Mouse (Mus musculus) MEL-GATA-1-ER (cell line): ENCODE measurements around the gene Max.

Source experiments
- DNase-seq: peaks from one replicate; pipeline ENCODE4 v3.0.0-alpha.2; 2012; ENCODE audit warnings: low read depth; ENCODE audit errors: extremely low read depth

Max gene

DNA sequence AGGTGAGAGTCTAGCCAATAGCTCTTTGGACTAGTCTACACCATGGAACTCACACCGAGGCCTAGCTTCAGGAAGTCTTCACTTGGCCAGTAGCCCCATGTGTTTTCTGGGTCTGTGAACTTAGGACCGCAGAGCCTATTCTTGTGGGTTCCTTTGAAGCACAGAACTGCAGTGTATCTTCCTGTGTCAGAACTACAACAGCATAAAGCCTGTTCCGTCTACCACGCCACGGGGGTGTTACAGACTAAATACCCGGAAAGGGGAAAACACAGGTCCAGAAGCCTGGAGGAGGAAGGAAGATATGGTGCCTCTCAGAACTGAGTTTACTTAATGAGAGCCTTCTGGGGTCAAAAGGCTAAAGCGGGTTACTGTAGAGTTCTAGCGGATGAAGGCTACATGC is 38.9 kb downstream of the Max start:
- no peak for DNase-seq

DNA sequence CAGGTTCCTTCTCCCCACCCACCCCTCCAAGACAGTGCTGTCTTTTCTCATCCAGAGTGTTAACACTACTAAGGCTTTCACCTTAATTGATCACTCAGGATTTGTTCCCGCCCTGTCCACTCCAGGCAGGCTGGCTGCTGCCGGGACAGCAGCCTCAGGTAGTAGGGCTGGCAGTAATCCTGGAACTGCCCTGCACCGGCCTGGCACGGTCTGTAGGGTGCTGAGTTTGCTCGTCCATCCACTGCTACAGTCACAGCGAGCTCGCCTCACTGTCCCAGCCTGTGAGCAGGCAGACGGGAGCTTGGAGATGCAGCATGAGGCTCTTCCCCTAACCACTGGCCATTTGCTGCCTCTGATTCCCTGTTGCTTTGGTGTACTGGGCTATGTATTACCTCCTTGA is 41.0 kb downstream of the Max start:
- no peak for DNase-seq

DNA sequence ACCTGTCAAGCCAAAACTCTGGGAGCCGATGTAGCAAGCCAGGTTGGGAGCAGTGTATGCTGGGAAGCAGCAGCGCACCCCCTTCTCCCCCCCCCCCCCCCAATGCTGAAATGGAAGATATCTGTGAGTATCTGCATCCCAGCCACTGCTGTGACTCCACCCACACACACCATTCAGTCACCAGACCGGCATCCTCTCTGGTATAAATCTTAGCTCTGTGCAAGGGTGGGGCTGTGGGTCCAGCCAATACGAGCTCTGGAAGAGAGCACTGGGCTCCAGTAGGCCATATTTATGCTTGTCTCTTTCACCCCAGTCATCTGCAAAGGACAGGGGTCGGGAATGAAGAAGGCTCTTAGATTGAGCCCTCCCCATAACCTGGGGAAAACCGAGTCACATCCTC is 41.6 kb downstream of the Max start:
- DNase-seq = no peak

DNA sequence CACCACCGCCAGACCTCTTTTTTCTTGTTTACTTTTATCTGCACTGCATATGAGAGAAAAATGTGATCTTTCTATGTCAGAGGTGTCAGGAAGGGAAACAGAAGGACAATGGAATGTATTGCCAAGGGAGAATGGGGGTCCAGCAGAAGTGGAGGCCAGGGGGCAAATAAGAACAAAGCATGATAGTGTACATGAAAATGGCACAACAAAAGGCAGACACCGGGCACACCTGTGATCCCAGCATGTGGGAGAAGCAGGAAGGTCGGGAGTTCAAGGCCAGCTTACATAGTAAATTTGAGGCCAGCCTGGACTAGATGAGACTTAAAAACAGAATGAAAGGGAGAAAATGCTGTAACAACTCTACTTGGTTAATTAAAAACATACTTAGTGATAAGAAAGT is 43.1 kb downstream of the Max start:
- DNase-seq = no peak

DNA sequence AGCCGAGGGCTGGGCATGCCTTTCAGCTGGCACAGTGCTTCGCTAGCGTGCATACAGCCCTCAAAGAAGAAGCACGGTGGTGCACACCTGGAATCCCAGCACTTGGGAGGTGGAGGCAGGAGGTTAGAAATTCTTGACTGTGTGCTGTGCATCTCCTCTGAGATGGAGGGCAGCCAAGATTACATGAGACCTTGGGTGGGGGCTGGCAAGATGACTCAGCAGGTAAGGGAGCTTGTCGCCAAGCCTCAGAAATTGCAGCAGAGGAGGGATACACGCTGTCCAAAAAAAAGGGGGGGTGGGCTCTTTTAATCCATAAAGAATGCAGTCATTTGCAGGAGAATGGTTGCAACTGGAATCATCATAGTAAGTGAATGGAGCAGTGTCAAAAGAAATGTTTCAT is 43.9 kb downstream of the Max start:
- no peak for DNase-seq

DNA sequence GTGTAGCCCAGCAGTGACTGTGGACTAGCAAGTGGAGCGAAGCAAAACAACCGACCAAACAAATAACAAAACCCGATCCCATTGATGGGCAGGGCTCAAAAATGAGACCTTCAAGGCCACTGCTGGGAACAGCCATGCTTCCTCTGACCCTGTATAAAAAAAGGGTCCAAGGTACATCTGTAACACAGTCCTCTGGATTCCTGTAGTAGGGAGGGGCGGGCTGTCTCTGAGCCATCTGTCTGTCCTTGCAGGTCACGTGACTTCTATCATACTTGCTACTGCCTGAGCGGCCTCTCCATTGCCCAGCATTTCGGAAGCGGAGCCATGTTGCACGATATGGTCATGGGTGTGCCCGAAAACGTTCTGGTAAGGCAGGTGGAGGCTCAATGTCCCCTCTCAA is 45.8 kb downstream of the Max start:
- DNase-seq = no peak

DNA sequence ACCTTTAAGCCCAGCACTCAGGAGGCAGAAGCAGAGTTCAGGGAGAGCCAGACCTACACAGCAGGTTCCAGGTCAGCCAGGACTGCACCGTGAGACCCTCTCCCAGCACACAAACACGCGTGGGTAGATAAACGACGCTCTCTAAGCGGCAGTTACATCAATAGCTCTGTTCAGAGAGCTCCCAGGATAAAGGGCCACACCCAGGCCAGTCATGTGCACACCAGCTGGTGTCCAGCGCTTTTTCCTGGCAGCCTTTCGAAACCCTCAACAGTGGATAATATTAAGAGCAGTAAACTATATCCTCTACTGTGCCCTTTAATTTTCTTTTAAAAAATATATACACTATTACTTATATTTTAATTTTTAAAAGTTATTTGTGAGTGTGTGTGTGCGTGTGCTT is 49.8 kb downstream of the Max start:
- no peak for DNase-seq

DNA sequence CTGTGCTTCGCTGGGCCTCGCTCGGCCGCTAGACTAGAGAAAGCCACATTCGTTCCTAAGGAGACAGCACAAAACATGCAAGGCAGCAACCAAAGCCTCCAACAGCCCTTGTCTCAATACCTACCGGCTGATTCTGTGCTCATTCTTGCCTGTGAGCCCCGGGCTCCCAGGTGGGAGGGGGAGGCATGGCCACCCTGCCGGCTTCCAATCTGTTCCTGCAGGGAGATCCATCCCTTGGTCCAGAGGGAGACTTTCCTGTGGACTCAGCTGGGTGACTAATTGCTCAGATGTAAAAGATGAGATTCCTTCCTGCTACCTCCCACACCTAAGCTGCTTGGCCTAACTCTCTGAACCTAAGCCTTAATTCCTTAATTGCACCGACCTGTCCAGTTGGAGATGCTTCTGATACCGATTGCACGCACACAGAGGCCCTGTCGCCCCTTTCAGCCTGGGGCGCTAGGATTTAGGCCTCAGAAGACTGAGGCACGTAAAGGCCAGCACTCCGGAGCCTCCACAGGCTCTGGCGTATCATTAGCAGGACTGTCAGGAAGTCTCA is 50.8 kb downstream of the Max start:
- DNase-seq = no peak

DNA sequence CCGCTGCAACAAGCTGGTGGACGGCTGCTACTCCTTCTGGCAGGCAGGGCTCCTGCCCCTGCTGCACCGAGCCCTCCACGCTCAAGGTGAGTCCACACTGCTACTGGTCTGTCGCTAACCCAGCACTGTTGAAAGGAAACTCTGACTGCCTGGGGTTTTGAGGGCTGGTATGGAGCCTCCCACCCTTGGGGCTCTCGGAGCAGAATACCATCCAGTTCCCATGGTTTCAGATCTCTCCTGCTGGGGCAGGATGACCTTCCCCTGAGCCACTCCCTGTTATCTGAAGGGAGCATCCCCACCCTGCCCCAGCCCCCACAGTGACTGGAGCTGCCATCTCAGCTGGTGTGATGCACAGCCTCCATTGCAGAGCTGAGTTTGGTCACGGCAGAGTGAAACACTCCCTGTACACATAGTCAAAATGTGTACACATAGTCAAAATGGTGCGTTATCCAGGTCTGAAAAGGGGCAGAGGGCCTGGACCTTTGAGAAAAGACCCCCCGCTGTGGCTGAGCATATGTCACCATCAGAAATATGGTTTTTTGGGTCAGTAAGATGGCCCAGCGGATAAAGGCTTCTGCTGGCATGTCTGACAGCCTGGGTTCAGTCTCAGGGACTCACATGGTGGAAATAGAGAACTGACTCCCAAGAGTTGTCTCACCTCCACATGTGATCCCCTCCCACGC is 51.6 kb downstream of the Max start:
- DNase-seq = peak; percentile 10

DNA sequence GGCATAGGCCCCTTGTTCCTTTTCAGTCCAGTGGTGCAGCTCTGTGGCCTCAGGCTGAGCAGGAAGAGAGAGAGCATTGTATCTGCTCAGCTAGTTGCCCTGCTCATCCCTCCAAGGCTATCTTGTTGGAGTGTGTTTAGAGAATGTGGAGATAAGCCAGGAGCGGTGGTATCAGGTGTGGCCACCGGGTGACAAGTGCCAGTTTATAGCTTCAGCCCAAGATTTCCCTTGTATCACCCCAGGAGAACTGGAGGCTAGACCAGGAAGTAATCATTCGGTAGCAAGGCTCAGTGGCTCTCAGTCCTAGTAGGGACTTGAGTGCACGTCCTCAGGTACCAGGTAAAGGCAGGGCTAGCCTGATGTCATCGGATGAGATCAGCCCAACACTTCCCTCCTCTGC is 52.8 kb downstream of the Max start:
- DNase-seq = peak; percentile 71

DNA sequence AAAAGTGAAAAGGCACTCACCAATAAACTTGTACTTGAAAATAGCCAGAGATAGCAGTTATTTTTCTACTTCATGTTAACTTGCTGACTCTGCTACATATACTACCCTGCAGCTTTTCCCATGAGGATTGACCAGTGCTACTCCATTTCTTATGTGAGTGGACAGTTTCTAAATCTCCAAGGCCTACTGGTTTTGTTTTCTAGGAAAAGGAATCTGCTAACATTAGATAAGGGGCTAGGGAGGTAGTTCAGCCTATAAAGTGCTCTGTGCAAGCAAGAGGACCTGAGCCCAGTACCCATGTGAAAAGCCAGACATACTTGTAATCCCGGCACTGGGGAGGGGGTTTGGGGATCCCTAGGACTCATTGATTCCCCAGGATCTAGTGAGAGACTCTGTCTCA is 55.7 kb downstream of the Max start:
- no peak for DNase-seq

DNA sequence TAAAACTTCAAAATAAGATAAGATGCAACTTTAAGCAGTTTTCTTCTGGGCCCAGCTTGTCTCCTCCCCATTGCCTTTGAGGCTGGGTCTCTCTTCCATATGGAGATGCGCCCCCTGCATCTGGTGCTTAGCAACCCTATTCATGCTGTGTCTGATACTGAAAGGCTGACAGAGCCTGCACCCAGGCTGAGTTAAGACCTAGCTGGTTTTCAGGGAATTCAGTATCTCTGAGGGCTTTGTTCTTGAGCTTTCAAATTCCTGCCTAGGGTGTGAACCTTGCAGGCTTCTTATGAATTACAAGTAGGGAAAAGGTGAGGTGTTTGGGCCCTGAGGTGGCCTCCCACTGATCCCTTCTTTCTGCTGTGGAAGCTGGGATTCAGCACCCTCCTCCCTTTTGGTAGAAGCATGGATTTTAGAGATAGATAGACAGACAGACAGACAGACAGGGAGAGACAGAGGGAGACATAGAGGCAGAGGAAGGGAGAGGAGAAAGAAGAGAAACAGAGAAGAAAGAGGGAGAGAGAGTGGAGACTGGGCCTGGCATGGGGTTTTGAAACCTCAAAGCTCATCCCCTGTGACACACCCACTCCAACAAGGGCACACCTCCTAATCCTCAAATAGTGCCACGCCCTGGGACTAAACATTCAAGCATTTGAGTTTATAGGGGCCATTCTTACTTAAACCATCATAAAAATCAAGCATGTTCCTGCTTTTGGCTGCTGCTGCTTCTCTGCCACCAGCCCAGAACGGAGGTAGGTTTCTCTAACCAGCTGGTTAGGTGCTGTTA is 60.3 kb downstream of the Max start:
- DNase-seq = no peak

DNA sequence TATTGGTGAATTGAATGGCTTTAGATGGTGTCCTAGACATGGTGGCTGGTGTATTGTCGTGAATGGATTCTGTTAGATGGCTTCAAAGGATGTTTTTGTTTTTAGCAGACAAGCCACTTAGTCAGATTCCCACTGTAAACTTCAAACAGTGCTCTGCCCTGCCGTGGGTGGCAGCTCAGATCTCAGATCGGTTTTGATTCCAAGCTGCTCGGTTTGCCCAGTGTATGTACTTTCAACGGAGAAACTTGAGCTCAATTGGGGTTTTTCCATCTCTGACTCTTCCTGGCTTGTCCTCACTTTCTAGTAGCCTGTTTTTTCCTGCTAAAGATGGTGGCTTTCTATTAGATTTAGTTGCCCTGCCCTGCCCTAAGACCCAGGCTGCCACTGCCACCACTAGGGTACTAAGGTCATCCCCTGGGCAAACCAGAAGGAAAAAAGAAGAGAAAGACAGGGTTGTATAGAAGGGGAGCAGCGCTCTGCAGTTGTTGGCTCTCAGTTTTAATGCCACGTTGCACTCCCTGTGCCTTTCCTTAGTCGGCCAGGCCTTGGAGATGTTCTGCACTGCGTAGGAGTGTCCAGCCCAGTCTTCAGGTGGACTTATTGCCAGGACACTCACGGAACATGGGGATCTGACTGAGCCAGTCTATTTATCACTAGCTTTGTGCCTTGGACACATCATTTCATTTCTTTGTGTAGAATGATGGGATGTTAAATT is 62.6 kb downstream of the Max start:
- DNase-seq = no peak

DNA sequence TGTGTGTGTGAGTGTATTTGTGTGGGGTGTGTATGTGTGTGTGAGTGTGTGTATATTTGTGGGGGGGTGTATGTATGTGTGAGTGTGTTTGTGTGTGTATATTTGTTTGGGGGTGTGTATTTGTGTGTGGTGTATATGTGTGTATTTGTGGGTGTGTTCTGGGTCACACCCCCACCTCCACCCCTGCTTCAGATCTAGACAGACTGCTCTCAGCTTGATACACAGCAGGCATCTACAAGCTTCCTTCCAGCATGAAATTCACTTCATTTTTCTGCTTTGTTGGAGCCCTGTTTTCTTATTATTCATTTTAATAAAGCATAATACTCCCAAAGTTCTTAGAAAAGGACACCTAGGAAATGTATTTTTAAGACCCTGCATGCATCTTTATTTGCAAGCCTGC is 63.9 kb downstream of the Max start:
- DNase-seq = no peak

DNA sequence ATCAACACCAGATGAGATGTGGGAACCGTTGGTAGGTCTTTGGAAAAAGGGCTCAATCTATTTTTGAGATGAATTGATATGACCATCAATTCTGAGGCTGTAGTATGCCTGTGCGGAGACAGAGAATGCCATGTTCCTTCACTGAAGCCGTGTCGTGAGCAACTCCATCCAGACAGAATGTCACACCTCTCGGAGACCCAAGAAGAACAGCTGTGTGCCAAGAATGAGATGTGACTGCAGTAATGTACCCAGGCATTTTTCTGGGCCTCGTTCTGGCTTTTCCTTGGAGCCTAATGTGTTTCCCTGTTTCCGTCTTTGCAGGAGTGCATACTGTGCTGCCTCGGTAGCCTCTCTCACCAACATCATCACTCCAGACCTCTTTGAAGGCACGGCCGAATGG is 65.0 kb downstream of the Max start:
- no peak for DNase-seq

DNA sequence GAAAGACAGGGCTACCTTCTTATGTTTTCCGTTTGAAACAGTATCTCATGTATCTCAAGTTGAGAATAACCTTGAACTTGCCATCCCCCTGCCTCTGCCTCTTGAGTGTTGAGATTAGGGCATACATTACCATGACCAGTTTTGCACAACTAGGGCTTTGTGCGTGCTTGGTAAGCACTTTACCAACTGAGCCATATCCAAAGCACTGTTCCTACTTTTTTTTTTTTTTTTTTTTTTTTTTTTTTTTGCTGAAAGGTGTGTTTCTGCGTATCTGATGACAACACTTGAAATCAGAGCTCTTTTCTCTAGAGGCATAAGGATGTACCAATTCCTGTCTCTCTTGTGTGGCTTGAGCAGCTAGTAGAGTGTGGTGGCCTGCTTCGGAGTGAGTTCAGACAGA is 65.4 kb downstream of the Max start:
- no peak for DNase-seq

DNA sequence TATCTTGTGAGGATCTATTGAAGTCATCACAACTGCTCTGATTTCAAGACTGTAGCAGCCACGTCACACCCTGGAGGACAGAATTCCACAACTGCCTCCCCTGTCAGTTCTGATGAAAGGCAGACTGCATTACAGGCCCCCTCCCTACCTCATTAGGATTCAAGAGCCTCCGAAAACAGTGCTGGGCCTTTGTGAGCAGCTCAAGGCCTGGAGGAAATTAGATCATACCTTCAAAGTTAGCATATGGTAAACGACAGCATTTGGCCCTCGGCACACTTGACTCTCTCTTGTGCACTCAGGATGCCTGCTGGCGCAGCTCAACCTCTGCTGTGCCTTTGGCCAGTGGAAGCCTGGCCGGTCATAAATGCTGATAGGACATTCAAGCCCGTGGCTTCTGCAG is 66.2 kb downstream of the Max start:
- no peak for DNase-seq

DNA sequence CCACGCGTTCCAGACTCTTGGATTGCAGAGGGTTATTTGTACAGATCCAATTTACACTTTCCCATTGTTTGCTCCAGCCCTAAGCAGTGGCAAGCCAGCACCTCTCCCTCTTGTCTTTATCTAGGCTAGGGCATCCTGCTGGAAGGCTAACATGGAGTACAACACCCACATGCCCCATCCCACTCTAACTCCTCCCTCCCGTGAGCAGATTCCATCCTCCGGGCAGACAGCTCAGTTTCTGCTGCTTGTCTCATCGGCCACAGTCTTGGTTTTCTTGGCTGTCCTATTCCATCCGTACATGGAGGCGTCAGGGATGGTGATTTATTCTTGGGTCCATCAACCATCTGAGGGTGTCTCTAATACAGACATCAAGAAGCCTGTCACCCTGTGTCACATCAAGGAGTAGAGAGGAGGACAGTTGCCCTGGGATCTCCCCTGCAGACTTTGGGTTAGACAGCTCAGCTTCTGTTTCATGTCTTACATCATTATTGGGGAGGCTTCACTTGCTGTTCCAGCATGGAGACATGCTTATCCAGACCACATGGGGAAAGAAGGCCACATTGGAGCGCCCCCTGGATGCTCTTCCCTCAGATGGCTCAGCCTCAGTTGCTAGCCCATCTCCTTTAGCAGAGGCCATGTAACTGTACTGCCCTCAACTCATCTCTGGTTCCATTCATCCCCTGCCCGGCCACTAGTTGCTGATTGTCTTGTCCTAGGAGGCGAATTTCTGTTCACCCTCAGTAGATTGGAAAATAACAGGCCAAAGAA is 67.0 kb downstream of the Max start:
- no peak for DNase-seq

DNA sequence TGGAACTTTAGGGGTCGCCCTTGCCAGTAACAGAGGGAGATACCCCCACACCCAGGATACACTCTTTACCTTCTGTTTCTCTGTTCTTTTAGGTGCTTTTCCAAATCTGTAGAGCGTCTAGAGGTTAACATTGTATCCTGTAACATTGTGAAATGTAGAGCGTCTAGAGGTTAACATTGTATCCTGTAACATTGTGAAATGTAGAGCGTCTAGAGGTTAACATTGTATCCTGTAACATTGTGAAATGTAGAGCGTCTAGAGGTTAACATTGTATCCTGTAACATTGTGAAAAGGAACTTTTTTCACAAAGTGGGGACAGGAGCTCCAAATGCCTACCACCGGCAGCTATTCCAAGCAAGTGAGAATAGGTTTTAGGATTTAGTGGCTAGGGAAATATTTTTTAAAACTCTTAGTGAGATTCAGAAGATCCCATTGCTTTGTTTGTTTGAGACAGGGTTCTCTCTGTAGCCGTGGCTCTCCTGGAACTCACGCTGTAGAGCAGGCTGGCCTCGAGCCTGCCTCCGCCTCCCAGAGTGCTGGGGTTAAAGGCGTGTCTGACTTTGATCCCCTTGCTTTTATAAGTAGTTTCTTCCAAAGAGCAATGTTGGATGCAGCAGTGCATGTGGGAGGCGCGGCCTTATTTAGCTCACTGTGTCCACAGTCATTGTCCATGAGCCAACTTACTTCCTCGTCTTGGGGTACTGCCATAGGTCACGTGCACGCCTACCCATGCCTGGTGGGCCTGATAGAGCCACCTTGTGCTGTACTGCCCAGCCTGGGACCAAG is 68.9 kb downstream of the Max start:
- no peak for DNase-seq

DNA sequence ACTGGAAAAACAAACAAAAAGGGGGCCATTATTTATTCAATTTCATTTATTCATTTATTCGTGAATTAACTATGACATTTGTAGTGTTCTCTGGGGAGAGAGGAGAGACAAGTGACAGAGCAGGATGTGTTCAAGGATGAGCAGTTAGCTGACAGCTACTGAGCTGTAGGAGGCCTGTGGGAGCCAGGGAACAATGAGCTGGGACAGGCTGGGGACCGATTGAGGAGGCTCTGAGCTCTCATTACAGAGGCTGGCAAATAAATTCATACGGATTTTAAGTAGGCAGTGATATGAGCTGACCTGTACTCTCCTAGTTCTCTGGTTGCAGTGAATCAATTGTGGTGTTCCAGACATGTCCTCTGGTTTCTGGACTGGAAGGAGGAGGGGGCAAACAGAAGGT is 70.8 kb downstream of the Max start:
- DNase-seq = no peak
